Mouse (Mus musculus) adrenal gland, postnatal 4 days (tissue): ENCODE measurements around the gene Lsm7. TPM values are rescaled to one million over a fixed set of nuclear protein-coding genes. Genes with fewer than 3 reads are reported as not detected.
"Not testable (repeated sequence)": the region's sequence is repeated elsewhere in the genome, so short reads cannot be mapped to it uniquely, and the experiment has no call there.

Source experiments
- DNase-seq, 2 experiments: peaks; one replicate each; pipeline ENCODE4 v3.0.0; 2021 to 2022; ENCODE audit warnings: low spot score in 2 of 2, mixed read lengths in 2 of 2
- total RNA-seq, 2 experiments: library from RNA; stranded (reverse); gene quantifications; 2 replicates each; pipeline ENCODE4 v1.2.3; 2021

The Lsm7 gene
- total RNA-seq, 2 experiments from 2014 or later, result 50.4 to 52.9 TPM

GRCm38 (mm10) chr10:80839848-80840247, 15.2 kb downstream of the Lsm7 start:
- no peak for DNase-seq

DNA sequence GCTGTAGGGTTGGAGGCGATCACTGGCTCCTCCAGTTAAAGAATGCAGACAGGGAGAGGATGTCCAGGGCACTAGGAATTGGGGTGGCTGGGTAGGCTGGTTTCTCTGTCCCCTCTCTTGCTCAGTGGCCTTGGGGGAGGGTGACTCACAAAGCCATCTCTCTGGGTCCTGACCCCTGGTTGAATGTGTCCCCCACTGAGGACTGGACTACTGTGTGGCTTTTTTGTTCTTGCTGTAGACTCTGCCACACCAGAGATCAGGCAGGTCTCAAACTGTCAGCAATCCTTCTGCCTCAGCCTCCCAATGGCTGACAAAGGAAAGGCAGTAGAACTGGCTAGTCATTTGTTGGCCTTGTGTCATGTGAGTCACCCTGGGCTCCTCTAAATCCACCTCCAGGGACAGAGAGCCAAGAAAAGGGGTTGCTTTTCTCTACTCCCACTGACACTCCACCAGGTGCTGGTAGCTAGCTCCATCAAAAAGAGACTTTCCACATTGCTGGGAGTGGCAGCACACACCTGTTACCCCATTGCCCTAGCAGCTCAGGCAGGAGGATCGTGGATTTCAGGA, 16.6 kb downstream of the Lsm7 start:
- DNase-seq, result no peak

DNA sequence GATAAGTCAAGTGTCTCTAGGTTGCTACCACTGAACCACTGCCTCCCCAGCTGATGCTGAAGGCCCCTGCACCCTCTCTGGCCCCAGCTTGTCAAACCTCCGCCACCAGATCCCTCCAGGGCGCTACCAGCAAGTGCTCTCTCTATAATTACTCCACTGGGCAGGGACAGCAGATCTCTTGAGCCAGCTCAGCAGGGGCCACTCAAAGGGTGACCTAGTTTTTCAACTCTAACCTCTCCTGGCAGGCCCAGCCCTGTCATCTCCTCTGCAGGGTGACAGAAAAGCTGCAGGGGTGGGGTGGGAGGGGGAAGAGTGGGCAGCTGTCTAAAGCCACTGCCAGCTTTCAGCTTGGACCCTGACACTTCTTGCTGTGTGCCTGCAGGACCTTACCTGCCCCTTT, 17.2 kb downstream of the Lsm7 start:
- no peak for DNase-seq

DNA sequence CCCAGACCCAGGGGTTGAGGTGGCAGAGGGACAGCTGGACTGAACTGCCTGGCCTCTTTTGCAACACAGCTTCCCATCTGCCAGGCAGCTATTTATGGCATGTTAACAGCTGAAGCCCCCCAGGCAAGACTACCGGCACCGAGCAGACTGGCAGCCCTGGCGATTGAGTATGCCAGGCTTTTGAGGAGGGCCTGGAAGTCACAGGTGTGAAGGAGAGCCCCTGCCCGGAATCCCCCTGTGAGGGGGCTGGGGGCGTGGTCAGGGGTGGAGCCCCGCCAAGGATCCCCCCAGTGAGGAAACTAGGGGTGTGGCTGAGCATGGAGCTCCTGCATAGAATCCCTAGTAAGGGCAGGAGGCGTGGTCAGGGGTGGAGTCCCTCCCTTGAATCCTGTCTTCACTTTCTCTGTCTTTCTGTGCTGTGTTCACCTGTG, 18.0 kb downstream of the Lsm7 start:
- DNase-seq, result no peak

DNA sequence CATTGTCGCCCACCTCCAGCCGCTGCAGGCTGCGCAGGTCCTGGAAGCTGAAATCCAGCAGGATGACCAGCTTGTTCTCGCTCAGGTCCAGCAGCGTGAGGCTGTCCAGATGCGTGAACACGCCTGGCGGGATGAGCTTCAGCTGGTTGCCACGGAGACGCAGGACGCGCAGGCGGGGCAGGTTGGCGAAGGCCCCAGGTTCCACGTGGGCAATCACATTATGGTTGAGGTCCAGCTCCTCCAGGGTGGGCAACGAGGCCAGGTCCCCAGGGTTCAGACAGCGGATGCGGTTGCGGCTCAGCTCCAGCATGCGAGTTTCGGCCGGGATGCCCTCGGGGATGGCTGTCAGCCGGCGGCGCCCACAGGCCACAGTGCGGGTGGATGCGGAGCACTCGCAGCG, 19.4 kb downstream of the Lsm7 start:
- no peak for DNase-seq

- no peak for DNase-seq
Measured at GRCm38 (mm10) chr10:80832818-80833217, 22.2 kb downstream of the Lsm7 start.

DNA sequence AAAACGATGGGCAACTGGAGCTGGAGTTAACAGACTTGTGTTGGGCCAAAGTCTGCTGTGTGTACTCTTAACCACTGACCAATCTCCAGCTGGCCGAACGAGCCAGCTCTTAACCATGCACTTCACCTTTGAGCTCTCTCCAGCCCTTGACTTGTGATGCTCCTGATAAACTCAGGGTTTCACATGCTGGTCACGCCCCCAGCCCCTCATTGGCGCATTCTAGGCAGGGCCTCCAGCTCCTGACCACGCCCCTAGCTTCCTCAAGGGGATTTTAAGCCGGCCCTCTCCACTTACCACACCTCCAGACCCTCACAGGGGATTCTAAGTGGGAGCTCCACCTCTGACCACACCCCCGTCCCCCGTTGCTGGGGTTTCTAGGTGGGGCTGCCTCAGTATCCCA, 23.9 kb downstream of the Lsm7 start:
- peak in 1 of 2 experiments; percentile 50 for DNase-seq

DNA sequence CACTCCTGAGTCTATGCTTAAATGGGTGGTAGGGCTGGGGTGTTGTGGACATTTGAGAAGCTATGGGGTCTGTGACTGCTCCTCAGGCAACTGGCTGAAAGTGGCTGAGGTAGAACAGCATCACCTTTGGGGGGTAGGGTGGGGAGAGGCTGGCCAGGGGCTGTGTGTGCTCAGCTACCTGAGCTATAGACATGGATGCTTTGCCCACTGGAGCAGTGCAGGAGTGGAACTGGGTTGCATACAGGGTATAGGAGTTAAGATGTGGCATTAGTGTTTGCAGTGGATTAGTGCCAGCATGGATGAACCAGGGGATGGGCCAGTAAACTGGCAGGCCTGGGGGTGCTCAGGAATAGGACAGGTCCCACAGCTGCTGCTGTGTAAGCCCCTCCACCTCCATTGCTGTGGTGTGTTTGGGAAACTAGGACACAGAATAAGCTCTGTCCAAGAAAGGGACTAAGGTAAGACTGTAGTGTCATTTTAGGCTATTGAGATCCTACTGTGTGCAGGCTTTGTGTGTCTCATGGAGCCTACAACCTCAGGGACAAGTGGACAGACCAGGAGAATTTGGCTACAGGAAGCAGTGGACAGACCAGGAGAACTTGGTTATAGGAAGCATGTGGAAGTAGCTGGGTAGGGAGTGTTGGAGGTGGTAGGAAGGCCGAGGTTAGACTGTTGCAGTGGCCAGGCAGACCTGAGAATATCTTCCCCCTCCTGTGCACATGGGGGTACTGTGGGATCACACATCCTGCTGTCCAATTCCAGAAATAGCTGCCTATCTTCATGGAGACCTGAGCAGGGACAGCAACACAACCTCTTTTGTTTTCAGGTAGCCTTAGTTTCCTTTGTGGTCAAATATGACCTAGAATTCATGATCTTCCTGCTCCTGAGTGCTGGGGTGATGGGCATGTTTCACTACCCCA, 25.4 kb downstream of the Lsm7 start:
- DNase-seq, result no peak

- DNase-seq, result not testable (repeated sequence)
Measured at GRCm38 (mm10) chr10:80828587-80828986, 26.4 kb downstream of the Lsm7 start.

DNA sequence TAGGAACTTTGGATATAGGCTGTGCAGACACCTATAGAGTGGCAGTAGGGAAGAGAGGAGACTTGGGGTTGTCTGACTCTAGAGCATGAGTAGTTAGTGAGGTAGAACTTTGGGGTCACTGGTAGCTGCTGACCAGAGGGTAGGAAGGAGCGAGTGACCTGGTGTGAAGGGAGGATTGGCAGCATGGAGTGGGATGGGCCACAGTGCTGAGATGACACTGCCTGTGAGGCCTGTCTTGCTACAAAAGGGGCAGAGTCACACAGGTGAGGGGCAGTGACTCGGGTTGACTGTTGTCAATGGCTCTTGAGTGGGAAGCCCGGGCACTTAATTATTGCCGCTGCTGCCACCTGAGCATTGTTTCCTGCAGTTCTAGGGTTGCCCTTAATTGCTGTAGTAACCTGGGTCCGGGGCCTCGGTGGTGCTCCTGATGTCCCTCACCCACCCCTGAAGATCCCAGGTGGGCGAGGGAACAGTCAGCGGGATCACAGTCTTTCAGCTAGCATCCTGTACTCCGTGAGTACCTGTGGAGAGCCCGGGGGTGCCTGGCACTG, 27.1 kb downstream of the Lsm7 start:
- no peak for DNase-seq

GRCm38 (mm10) chr10:80827063-80827869, 27.7 kb downstream of the Lsm7 start:
- no peak for DNase-seq

DNA sequence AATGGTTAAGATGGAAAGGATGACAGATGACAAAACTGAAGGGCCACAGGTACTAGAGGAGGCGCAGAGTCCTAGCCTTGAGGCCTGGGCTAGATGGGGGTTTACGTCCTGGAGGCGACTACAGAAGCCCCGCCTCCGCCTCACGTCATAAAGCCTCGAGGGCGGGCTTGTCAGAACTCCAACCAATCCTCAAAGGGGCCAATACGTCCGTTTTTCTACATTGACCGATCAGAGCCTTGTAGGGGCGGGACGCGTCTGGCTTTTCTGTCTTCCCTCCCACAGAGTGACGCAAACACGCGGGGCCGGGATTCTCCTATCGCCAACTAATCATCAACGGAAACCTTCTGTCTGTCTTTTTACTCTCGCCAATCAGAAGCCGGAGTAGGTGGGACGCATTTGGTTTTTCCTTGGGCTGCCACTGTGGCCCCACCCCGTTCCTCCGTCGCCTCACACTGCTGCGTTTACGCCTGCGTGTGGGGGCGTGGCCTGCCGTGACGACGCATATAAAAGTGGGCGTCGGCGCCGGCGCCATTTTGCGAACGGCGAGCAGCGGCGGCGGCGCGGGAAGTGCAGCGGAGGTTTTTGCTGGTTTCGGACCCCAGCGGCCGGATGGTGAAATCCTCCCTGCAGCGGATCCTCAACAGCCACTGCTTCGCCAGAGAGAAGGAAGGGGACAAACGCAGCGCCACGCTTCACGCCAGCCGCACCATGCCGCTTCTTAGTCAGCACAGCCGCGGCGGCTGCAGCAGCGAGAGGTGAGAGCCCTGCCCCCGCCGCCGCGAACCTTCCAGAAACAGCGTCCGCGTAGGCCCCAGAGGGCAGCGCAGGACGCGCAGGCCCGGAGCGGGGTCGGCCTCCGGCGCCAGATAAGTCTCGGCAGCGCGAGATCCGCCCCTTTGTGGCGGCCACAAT, 28.6 kb downstream of the Lsm7 start, which contains the start of gene Oaz1:
TSS of gene Oaz1 (plus strand) at position 506 of the 912 bp plus-strand sequence.
- DNase-seq, result peak; percentile 95 to 96

- DNase-seq, result no peak
Measured at GRCm38 (mm10) chr10:80824827-80825226, 30.2 kb downstream of the Lsm7 start.

DNA sequence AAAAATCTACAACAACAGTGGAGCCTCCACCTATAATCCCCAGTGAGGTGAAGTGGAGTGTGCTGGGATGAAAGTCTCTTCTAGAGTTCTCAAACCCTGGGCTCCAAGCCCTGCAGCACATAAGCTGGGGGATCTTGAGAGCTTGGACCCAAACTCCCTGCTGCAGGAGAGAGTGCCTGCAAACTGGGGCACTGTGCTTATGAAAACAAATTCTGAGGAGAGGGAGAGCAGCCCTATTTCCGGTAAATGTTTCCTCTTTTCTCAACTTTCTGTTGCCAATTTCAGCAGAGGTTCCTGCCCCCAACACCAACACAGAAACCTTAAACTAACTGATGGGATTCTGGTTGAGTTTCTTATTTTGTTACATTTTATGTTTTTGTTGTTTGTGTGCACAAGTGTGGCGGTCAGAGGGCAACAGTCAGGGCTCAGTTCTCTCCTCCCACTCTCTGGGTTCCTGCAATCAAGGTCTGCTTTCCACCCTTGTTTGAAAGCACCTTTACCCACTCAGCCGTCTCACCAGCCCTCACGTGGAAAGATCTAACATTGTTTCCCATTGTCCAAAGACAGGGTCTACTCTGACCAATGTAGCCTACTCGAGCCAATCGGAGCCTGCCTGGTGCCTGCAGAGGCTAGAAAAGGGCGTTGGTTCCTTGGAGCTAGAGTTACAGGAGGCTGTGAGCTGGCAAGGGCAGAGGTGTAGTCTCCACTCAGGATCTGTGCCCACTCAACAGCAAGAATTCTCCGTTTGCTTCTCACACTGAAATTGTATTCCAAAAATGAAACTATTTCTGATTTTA, 31.0 kb downstream of the Lsm7 start:
- no peak for DNase-seq

DNA sequence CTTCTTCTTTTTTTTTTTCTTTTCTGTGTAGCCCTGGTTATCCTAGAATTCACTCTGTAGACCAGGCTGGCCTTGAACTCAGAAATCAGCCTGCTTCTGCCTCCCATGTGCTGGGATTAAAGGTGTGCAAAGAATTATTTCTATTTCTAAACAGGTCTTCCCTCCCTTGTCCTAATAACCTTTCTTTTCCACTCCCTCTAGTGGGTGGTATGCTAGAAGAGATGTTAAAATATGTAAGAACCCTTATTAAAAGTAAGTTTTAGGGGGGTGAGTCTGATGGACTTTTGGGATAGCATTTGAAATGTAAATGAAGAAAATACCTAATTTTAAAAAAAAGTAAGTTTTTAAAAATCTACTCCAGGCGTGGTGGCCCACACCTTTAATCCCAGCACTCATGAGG, 31.7 kb downstream of the Lsm7 start:
- no peak for DNase-seq

GRCm38 (mm10) chr10:80822528-80822927, 32.5 kb downstream of the Lsm7 start:
- DNase-seq, result no peak

DNA sequence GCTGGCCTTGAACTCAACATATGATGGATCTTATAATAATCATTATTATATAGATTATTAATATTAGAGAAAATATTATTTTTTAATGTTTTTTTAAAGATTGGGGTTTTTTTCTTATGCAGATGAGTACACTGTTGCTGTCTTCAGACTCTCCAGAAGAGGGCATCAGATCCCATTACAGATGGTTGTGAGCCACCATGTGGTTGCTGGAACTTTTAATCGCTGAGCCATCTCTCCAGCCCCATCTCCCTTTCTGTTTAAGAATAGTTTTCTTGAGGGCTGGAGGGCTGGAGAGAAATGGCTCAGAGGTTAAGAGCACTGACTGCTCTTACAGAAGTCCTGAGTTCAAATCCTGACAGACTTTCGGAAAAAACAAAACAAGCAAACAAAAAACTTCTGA, 33.0 kb downstream of the Lsm7 start:
- DNase-seq, result no peak

DNA sequence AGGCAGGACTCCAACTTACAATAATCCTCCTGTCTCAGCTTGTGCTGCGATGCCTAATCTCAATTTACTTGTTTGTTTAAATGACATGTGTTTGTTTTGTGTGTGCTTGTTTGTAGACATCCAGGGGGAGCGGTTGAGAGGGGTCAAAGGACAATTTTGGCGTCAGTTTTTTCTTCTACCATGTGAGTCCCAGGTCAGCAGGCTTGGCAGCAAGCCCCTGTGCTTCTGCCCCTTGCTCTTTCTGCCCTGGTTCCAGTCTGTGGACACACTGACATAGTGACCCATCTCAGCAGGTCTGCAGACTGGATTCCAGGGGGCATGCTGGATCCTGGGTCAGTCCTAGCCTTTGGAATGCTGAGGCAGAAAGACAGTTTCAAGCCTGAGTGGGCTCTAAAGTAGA, 35.6 kb downstream of the Lsm7 start:
- no peak for DNase-seq

DNA sequence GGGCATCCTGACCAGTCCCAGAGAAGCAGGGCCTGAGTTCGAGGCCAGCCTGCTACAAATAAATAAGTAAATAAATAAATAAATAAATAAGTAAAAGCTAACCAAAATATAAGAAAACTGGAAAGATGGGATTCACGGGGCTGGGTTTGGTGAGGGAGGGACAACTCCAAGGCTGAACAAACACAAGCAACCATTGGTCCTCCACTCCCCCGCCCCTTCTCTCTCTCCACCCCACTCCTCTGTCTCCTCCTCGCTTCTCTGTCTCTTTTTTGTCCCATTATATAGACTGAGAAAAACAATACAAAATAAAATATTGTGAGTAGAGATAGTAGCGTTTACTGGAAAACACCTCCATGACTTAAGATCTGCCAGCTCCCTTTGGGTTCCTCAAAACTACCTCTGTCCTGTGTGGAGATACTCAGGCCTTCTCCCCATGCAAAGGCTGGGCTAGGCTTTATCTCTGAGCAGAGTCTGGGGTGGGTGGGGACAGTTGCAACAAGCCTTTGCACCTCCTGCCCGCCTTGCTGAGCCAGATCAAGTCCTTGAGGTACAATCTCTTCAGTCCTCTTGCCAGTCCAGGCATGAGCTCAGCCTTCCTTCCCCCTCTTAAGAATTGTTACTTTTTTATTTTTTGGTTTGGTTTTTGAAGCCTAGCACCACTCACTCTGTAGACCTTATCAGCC, 36.3 kb downstream of the Lsm7 start:
- DNase-seq, result no peak
